Mouse (Mus musculus) lung, adult 2 months (tissue): Measurements from ENCODE around the gene Kcna3. TPM values are rescaled to one million over a fixed set of nuclear protein-coding genes. Genes with fewer than 3 reads are reported as not detected.

ENCODE experiments used
- DNase-seq: peaks from one replicate; pipeline ENCODE4 v3.0.0; 2022
- H3K4me1 ChIP-seq: fragments of 200-500 bp; 2 replicates; pipeline ENCODE4 v1.6.1; 2011; ENCODE audit warnings: low read length; ENCODE audit not compliant: control insufficient read depth, insufficient read depth
- H3K4me3 ChIP-seq: fragments of 200-500 bp; replicated peaks from 2 replicates; pipeline ENCODE3; 2011; ENCODE audit warnings: low read depth, mild to moderate bottlenecking, control low read depth, low read length; ENCODE audit errors: extremely low read depth
- CTCF ChIP-seq: fragments of 200-500 bp; IDR thresholded peaks from 2 replicates; pipeline ENCODE4 v1.5.1; 2011; ENCODE audit warnings: mild to moderate bottlenecking, low read length, control low read depth; ENCODE audit not compliant: insufficient read depth
- POLR2A ChIP-seq: fragments of 200-500 bp; IDR thresholded peaks from 2 replicates; pipeline ENCODE4 v1.6.1; 2011; ENCODE audit warnings: low read depth, mild to moderate bottlenecking, control low read depth, low read length, borderline replicate concordance; ENCODE audit errors: extremely low read depth
- WGBS: fragments of 180-500 bp; shearing (Covaris S2); methylation state at CpG from one replicate; pipeline ENCODE4 v1.1.7; 2018; 5-methylcytosine and 5-hydroxymethylcytosine counted together
- polyA plus RNA-seq: library from polyadenylated mRNA; depleted of rRNA; stranded (reverse); fragments of >200 nt; gene quantifications from 2 replicates; pipeline ENCODE4 v1.2.3, GENCODE M21; 2012; rRNA removed

Kcna3 gene
- polyA plus RNA-seq, 1 experiment, result 16.6 TPM

GRCm38 (mm10) chr3:107084586-107084985 is 48.6 kb downstream of the Kcna3 start:
- no peak for TF ChIP-seq CTCF
- TF ChIP-seq POLR2A, result no peak
- 57% methylated on average over 3 of the region's 3 CpGs for WGBS
- no peaks in the 10 kb centered on the region; the same call in 1 of the 2 replicates for H3K4me1 ChIP-seq
- no peak overlapping the region for H3K4me3 ChIP-seq
- DNase-seq, result no peak

- 85% methylated on average over 4 of the region's 4 CpGs for WGBS
- no peak for DNase-seq
- TF ChIP-seq CTCF (no peak), POLR2A (no peak)
- no peak overlapping the region for H3K4me3 ChIP-seq
- no peaks in the 10 kb centered on the region for H3K4me1 ChIP-seq
These were observed 51.4 kb downstream of the Kcna3 start for GRCm38 (mm10) chr3:107087410-107087809.

Other genes starting within 250 kb of the Kcna3 start
- gene Cd53, start 246.0 kb upstream of the Kcna3 start, polyA plus RNA-seq, result 15.4 and 29.2 TPM in 2 replicates
- not detected in 2 replicates for gene Olfr266, start 209.9 kb upstream of the Kcna3 start, polyA plus RNA-seq
- 2.1 and 3.3 TPM in 2 replicates for gene Kcna2, start 65.0 kb downstream of the Kcna3 start, polyA plus RNA-seq
- gene Kcna10, start 146.9 kb downstream of the Kcna3 start, polyA plus RNA-seq, result not detected in 2 replicates
- 0.25 and 0.27 TPM in 2 replicates for gene Cym, start 185.6 kb downstream of the Kcna3 start, polyA plus RNA-seq
- not detected in 2 replicates for gene A630076J17Rik, start 194.4 kb downstream of the Kcna3 start, polyA plus RNA-seq
- gene Prok1, start 203.5 kb downstream of the Kcna3 start, polyA plus RNA-seq, result 0.19 TPM in 1 of 2 replicates, not detected in the other
- gene Lamtor5, start 242.7 kb downstream of the Kcna3 start, polyA plus RNA-seq, result 85.9 and 111 TPM in 2 replicates